Mouse (Mus musculus): ENCODE results near the gene Cyp4f18. TPM values are rescaled to one million over a fixed set of nuclear protein-coding genes. Genes with fewer than 3 reads are reported as not detected.

Cyp4f18 gene
- not detected for polyA plus RNA-seq (2015; fragmentation: Illumina TruSeq; extraction: RNeasy Lipid Tissue Mini Kit (QIAGEN cat#74804); ENCODE audit: low read depth, low replicate concordance)

DNA sequence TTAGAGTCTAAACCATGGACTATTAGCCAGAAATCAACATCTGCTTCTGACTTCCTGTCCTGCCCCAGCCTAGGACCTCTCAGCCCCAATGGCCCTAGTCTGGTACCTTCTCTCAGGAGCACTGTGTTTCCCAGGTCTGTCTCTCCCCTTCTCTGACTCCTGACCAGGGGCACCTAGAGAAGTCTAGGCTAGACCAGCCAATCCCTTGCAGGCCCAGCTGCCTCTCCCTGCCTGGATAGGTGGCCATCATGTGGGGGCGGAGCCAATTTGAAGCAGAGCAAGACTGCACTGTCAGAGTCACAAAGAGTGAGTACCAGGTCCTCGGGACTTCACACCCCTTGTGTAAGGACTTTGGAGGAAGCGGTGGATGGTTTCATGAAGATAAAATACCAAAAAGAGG lies at the start of gene Cyp4f18:
Gene Cyp4f18, minus strand, starts transcription at position 154 of the 400 bp plus-strand sequence.

DNA sequence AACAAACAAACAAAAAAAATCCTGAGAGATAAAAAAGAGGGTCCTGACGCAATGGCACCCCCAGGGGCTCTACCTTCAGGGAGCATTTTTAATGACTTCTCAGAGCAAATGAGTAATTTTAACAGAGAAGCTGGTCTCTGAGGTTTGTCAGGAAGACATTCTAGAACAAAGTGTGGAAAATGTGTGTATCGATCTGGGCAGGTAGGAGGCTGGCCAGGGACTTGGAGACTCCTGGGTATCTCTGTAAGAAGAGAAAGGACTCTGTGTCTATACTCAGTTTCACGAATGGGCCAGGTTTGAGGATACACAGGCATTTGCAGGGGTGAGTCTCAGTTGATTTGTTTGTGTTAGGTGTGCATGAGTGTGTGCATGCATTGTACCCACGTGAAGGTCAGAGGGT lies 31.5 kb upstream of the Cyp4f18 start, which contains the start of gene Olfr372:
Gene Olfr372, plus strand, starts transcription at position 301 of the 400 bp plus-strand sequence.

DNA sequence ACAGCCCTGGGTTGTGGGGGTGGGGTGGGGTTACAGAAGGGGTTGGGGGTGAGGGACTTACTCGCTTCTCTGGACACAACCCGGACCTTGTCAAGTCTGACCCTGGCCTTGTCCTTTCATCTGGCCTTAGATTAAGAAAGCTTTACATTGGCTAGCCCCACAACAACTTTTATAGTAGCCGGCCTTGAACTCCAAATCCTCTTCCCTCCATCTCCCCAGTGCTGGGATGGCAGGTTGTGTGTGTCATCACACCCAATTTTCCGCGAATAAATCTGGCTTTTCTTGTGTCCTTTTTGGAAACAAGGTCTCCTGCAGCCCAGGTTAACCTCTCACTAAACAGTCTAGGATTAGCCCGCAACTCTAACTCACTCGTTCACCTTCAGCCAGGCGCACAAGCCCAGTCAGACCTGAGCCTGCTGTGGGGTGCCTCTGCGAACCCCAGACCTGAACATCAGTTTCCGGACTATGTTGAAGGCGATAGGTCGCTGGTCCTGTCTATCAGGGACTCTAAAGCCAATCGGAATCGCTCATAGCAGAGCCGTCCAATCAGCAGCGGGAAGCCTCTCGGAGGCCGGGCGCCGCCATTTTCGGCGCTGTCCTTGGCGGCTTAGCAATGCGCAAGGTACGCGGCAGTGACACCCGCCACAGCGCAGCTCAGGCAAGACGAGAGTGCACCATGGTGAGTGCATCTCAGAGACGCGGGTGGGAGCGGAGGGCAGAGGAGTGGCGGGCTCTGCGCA lies 58.8 kb downstream of the Cyp4f18 start, which contains the start of gene Zfp961:
Gene Zfp961, plus strand, starts transcription at position 557 of the 740 bp plus-strand sequence.

Other genes starting within 250 kb of the Cyp4f18 start
- 6.1 TPM for gene Zfp709, start 127.6 kb downstream of the Cyp4f18 start, polyA plus RNA-seq (2015; fragmentation: Illumina TruSeq; extraction: RNeasy Lipid Tissue Mini Kit (QIAGEN cat#74804); ENCODE audit: low read depth, low replicate concordance)
- 8.8 TPM for gene Zfp882, start 101.0 kb downstream of the Cyp4f18 start, polyA plus RNA-seq (2015; fragmentation: Illumina TruSeq; extraction: RNeasy Lipid Tissue Mini Kit (QIAGEN cat#74804); ENCODE audit: low read depth, low replicate concordance)
- gene Zfp617, start 101.0 kb downstream of the Cyp4f18 start, polyA plus RNA-seq (2015; fragmentation: Illumina TruSeq; extraction: RNeasy Lipid Tissue Mini Kit (QIAGEN cat#74804); ENCODE audit: low read depth, low replicate concordance): 43.0 TPM
- 15.6 TPM for gene Zfp961, start 58.6 kb downstream of the Cyp4f18 start, polyA plus RNA-seq (2015; fragmentation: Illumina TruSeq; extraction: RNeasy Lipid Tissue Mini Kit (QIAGEN cat#74804); ENCODE audit: low read depth, low replicate concordance)
- gene Olfr372, start 31.6 kb upstream of the Cyp4f18 start, polyA plus RNA-seq (2015; fragmentation: Illumina TruSeq; extraction: RNeasy Lipid Tissue Mini Kit (QIAGEN cat#74804); ENCODE audit: low read depth, low replicate concordance): not detected
- not detected for gene Olfr373, start 73.6 kb upstream of the Cyp4f18 start, polyA plus RNA-seq (2015; fragmentation: Illumina TruSeq; extraction: RNeasy Lipid Tissue Mini Kit (QIAGEN cat#74804); ENCODE audit: low read depth, low replicate concordance)
- gene Olfr374, start 97.4 kb upstream of the Cyp4f18 start, polyA plus RNA-seq (2015; fragmentation: Illumina TruSeq; extraction: RNeasy Lipid Tissue Mini Kit (QIAGEN cat#74804); ENCODE audit: low read depth, low replicate concordance): not detected
- gene Tpm4, start 125.3 kb upstream of the Cyp4f18 start, polyA plus RNA-seq (2015; fragmentation: Illumina TruSeq; extraction: RNeasy Lipid Tissue Mini Kit (QIAGEN cat#74804); ENCODE audit: low read depth, low replicate concordance): 41.8 TPM
- gene Rab8a, start 151.6 kb upstream of the Cyp4f18 start, polyA plus RNA-seq (2015; fragmentation: Illumina TruSeq; extraction: RNeasy Lipid Tissue Mini Kit (QIAGEN cat#74804); ENCODE audit: low read depth, low replicate concordance): 52.3 TPM
- not detected for gene Hsh2d, start 180.0 kb upstream of the Cyp4f18 start, polyA plus RNA-seq (2015; fragmentation: Illumina TruSeq; extraction: RNeasy Lipid Tissue Mini Kit (QIAGEN cat#74804); ENCODE audit: low read depth, low replicate concordance)
- gene Cib3, start 203.2 kb upstream of the Cyp4f18 start, polyA plus RNA-seq (2015; fragmentation: Illumina TruSeq; extraction: RNeasy Lipid Tissue Mini Kit (QIAGEN cat#74804); ENCODE audit: low read depth, low replicate concordance): not detected
- not detected for gene Gm11034, start 204.0 kb upstream of the Cyp4f18 start, polyA plus RNA-seq (2015; fragmentation: Illumina TruSeq; extraction: RNeasy Lipid Tissue Mini Kit (QIAGEN cat#74804); ENCODE audit: low read depth, low replicate concordance)
- 80.9 TPM for gene Fam32a, start 210.1 kb upstream of the Cyp4f18 start, polyA plus RNA-seq (2015; fragmentation: Illumina TruSeq; extraction: RNeasy Lipid Tissue Mini Kit (QIAGEN cat#74804); ENCODE audit: low read depth, low replicate concordance)
- 83.9 TPM for gene Ap1m1, start 230.4 kb upstream of the Cyp4f18 start, polyA plus RNA-seq (2015; fragmentation: Illumina TruSeq; extraction: RNeasy Lipid Tissue Mini Kit (QIAGEN cat#74804); ENCODE audit: low read depth, low replicate concordance)

All from brain, adult 10 weeks (tissue).